Mouse (Mus musculus) embryo, embryonic 10.5 days (tissue): ENCODE results near the gene Olfr1513.
"Not testable (repeated sequence)": the region's sequence is repeated elsewhere in the genome, so short reads cannot be mapped to it uniquely, and the experiment has no call there.

Experiments used
- DNase-seq: peaks from one replicate; pipeline ENCODE4 v3.0.0-alpha.2; 2015; ENCODE audit warnings: low spot score

Gene Olfr1513

DNA sequence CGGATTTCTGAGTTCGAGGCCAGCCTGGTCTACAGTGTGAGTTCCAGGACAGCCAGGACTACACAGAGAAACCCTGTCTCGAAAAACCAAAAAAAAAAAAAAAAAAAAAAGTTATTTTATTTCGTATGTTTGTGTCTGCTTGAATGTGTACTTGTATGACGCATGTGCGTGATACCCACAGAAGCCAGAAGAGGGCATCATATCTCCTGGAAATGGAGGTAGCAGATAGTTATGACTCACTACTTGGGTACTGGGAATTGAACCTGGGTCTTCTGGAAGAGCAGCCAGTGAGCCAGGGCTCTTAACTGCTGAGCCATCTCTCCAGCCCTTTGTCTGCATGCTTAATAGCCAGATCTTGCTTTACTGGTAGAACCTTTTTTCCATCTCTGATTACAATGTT is 45.9 kb downstream of the Olfr1513 start:
- DNase-seq = not testable (repeated sequence)

DNA sequence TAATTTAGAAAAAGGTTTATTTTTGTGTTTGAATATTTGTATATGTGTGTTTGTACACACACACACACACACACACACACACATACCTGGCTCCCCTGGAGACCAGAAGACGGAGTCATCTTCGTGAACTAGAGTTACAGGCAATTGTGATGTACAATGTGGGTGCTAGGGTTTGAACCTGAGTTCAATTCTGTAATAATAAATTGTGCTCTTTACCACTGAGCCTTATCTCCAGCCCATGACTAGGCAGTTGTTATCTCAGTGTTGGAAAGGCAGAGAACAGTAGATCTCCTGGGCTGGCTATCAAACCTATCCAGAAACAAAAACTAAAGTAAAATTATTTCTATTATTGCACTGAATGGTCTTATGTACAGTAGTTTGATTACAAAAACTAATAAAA is 50.1 kb downstream of the Olfr1513 start:
- no peak for DNase-seq

DNA sequence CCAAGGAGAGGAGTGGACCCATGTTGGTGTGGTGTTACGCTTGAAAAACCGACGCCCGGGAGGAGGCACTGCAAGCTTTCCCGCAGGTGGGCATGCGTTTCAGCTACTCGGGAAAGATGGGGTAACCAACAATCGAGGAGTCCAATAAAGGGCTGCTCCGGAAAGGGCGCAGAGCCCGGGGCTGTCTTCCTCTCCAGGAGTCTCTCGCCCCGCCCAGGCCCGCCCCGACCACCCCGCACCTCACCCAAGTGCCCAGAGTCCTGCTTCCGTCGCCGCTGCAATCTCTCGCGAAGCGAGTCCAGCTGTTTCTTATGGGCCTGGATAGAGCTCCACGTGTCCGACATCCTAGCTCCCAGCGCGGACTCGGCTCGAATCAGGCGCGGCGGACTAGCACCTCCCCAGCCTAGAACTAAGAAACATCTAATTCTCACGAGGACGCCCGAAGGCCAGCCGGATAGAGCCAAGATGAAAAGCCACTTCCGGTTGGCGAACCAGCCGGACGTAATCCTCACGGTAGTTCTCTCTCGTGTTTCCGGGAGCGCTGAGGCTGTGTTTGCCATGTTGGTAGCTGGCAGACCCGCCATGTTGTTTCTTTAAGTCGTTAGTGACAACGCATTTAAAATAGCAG is 51.5 kb downstream of the Olfr1513 start, which contains the start of gene Mettl3:
Mettl3 (minus strand) TSS at position 485 of the 628 bp plus-strand sequence.
- peak; percentile 98 for DNase-seq

DNA sequence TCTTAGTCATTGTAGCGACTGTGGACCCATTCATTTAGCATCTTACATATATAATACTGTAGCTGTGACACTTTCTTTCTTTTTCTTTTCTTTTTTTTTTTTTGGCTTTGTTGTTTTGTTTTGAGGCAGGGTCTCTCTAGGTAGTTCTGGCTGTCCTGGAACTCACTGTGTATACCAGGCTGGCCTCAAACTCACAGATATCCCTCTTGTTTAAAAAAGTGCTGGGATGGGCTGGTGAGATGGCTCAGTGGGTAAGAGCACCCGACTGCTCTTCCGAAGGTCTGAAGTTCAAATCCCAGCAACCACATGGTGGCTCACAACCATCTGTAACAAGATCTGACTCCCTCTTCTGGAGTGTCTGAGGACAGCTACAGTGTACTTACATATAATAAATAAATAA is 52.7 kb downstream of the Olfr1513 start:
- DNase-seq = not testable (repeated sequence)
